Mouse (Mus musculus) hindbrain, embryonic 13.5 days (tissue): ENCODE results near the gene Nfia. TPM values are rescaled to one million over a fixed set of nuclear protein-coding genes. Genes with fewer than 3 reads are reported as not detected.

Experiments
- ATAC-seq: fragments of 200-750 bp; cut with Nextera tagmentation; 2 replicates; pipeline ENCODE4 v1.8.0; 2017; ENCODE audit warnings: moderate TSS enrichment; ENCODE audit not compliant: low FRiP score
- H3K27ac ChIP-seq: fragments of 300-500 bp; sonication (generic); 2 replicates; pipeline ENCODE4 v1.5.1; 2015; ENCODE audit warnings: inconsistent platforms, mild to moderate bottlenecking, moderate library complexity
- H3K27me3 ChIP-seq: fragments of 300-500 bp; sonication (generic); 2 replicates; pipeline ENCODE4 v1.6.1; 2015; ENCODE audit warnings: mild to moderate bottlenecking, inconsistent platforms
- H3K36me3 ChIP-seq: fragments of 300-500 bp; sonication (generic); 2 replicates; pipeline ENCODE4 v1.6.1; 2015; ENCODE audit warnings: mild to moderate bottlenecking, inconsistent platforms
- H3K4me1 ChIP-seq: fragments of 300-500 bp; sonication (generic); replicated peaks from 2 replicates; pipeline ENCODE4 v1.6.1; 2015; ENCODE audit warnings: inconsistent platforms
- H3K4me2 ChIP-seq: fragments of 300-500 bp; sonication (generic); 2 replicates; pipeline ENCODE4 v1.6.1; 2015; ENCODE audit warnings: inconsistent platforms, mild to moderate bottlenecking, moderate library complexity
- H3K4me3 ChIP-seq: fragments of 300-500 bp; sonication (generic); 2 replicates; pipeline ENCODE4 v1.5.1; 2015; ENCODE audit warnings: mild to moderate bottlenecking, inconsistent platforms
- H3K9ac ChIP-seq: fragments of 300-500 bp; sonication (generic); 2 replicates; pipeline ENCODE4 v1.6.1; 2015; ENCODE audit warnings: mild to moderate bottlenecking, inconsistent platforms
- H3K9me3 ChIP-seq: fragments of 300-500 bp; sonication (generic); 2 replicates; pipeline ENCODE4 v1.6.1; 2016; ENCODE audit warnings: inconsistent platforms
- WGBS: fragments of 180-500 bp; shearing (Covaris S2); methylation state at CpG from one replicate; pipeline ENCODE4 v1.1.7; 2015; 5-methylcytosine and 5-hydroxymethylcytosine counted together
- polyA plus RNA-seq: library from polyadenylated mRNA; unstranded; fragments of >200 nt; fragmentation: Nextera tagmentation; extraction: Ambion mirVana; gene quantifications from 2 replicates; pipeline ENCODE4 v1.2.1, GENCODE M21; 2015

Gene Nfia
- polyA plus RNA-seq, 1 experiment from 2014 or later, result 53.2 TPM

DNA sequence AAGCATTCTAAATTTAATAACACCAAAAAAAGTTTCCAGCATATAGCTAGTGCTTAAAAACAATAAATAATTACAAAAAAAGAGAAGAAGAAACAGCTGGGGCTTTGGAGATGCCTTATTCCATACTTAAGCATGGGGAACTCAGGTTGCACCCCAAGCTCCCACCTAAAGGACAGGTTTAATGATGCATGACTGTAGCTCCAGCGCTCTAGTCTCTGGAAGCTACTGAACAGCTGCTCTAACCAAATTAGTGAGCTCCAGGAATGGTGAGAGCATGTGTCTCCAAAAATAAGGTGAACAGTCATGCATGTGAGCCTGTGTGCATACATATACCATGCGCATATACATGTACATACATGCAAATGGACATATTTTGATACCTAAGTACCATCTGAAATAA is 200.5 kb downstream of the Nfia start:
- Histone ChIP-seq H3K27ac (no peak overlapping the region), H3K4me2 (no peak overlapping the region), H3K4me1 (peaks cover 11% of the 10 kb centered on the region; the same call in 1 of the 2 replicates), H3K9ac (no peak overlapping the region), H3K36me3 (no peaks in the 10 kb centered on the region), H3K4me3 (no peak overlapping the region), H3K9me3 (no peaks in the 10 kb centered on the region), H3K27me3 (no peaks in the 10 kb centered on the region)
- WGBS, result 82% methylated on average over 2 of the region's 2 CpGs
- no peak for ATAC-seq

DNA sequence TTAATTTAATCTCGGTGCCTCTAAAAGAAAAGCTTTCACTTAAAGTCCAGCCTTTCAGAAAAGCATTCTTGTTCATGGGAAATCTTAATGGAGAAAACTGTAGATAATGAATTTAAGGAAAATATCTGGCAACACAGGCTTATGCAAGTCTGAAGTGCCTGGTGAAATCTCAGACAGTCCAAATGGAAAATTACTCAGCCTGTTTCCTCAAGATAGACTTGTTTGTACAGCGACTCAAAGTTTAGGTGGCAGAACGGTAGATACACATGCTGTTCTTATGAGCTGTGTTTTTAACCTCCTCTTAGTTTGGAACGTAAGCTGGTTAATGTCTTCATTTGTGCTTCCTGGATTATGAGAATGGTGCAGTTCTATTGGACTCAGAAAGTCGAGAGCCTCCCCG is 201.5 kb downstream of the Nfia start:
- Histone ChIP-seq H3K9me3 (no peaks in the 10 kb centered on the region), H3K9ac (no peak overlapping the region), H3K27ac (no peak overlapping the region), H3K27me3 (no peaks in the 10 kb centered on the region), H3K4me3 (no peak overlapping the region), H3K36me3 (no peaks in the 10 kb centered on the region), H3K4me1 (peaks cover 11% of the 10 kb centered on the region; the same call in 1 of the 2 replicates), H3K4me2 (no peak overlapping the region)
- 89% methylated on average over 6 of the region's 6 CpGs for WGBS
- ATAC-seq, result no peak

DNA sequence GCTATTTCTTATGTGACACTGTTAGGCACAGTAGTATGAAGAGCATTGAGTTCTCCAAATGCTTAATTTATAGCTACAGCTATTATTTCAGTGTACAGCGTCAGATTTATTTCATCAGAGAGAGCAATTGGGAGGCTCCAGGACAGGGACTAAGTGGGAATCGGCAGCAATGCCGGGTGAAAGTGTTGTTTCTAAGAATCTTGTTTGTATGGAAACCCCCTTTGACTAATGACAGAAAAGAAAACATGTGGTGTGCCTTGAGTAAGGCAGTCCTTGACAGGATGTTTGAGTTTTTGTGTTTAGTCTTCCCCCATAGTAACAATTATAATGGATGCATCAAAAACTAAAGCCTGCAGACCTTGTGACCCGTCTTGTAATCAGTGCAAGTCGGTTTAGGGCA is 204.4 kb downstream of the Nfia start:
- Histone ChIP-seq H3K27me3 (no peaks in the 10 kb centered on the region), H3K36me3 (no peaks in the 10 kb centered on the region), H3K4me3 (no peak overlapping the region), H3K4me1 (peaks cover 13% of the 10 kb centered on the region; the same call in 1 of the 2 replicates), H3K4me2 (no peak overlapping the region), H3K9ac (no peak overlapping the region), H3K27ac (no peak overlapping the region), H3K9me3 (no peaks in the 10 kb centered on the region)
- WGBS, result 70% methylated on average over 5 of the region's 5 CpGs
- ATAC-seq, result no peak

- WGBS, result 88% methylated on average over 2 of the region's 2 CpGs
Observed at GRCm38 (mm10) chr4:97984361-97984760, 211.8 kb downstream of the Nfia start.

GRCm38 (mm10) chr4:97986056-97986734 is 213.7 kb downstream of the Nfia start:
- Histone ChIP-seq H3K9me3 (no peaks in the 10 kb centered on the region), H3K4me3 (no peak overlapping the region), H3K36me3 (no peaks in the 10 kb centered on the region), H3K27me3 (no peaks in the 10 kb centered on the region), H3K4me1 (peaks cover 12% of the 10 kb centered on the region; the same call in 1 of the 2 replicates), H3K4me2 (no peak overlapping the region), H3K27ac (no peak overlapping the region), H3K9ac (no peak overlapping the region)
- WGBS, result 97% methylated on average over 1 of the region's 1 CpGs
- no peak for ATAC-seq

More at GRCm38 (mm10) chr4:97984361-97984760, 211.8 kb downstream of the Nfia start:
- H3K9ac ChIP-seq, result no peak overlapping the region
- H3K4me3 ChIP-seq, result no peak overlapping the region
- no peaks in the 10 kb centered on the region for H3K36me3 ChIP-seq
- H3K27ac ChIP-seq, result no peak overlapping the region
- ATAC-seq, result no peak
- no peaks in the 10 kb centered on the region for H3K9me3 ChIP-seq
- H3K4me1 ChIP-seq, result peaks cover 12% of the 10 kb centered on the region; the same call in 1 of the 2 replicates
- no peak overlapping the region for H3K4me2 ChIP-seq
- no peaks in the 10 kb centered on the region for H3K27me3 ChIP-seq

DNA sequence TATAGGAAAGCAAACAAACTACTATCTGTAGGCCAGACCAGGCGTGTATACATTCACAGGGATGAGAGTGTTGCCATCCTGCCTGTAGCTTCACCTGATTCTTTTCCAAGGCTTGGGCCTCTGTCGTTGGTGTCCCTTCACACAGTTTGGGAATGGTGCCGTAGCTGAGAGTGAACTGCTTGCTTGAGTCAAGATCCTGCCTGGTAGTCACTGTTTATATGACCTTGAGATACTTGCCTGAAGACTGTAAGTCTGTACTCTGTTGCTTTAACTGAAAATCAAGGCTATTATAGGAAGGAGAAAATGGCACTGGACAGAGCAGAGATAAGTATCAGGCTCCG is 214.2 kb downstream of the Nfia start:
- Histone ChIP-seq H3K27me3 (no peaks in the 10 kb centered on the region), H3K4me1 (peaks cover 11% of the 10 kb centered on the region; the same call in 1 of the 2 replicates), H3K9ac (no peak overlapping the region), H3K4me2 (no peak overlapping the region), H3K27ac (no peak overlapping the region), H3K36me3 (no peaks in the 10 kb centered on the region), H3K4me3 (no peak overlapping the region), H3K9me3 (no peaks in the 10 kb centered on the region)
- WGBS, result 90% methylated on average over 4 of the region's 4 CpGs
- ATAC-seq, result no peak

- Histone ChIP-seq H3K27ac (no peak overlapping the region), H3K36me3 (no peaks in the 10 kb centered on the region), H3K4me3 (no peak overlapping the region), H3K9ac (no peak overlapping the region), H3K27me3 (no peaks in the 10 kb centered on the region), H3K4me2 (no peak overlapping the region), H3K9me3 (no peaks in the 10 kb centered on the region), H3K4me1 (peaks cover 7% of the 10 kb centered on the region)
- ATAC-seq, result no peak
- 52% methylated on average over 5 of the region's 5 CpGs for WGBS
Observed at GRCm38 (mm10) chr4:97988703-97989102, 216.2 kb downstream of the Nfia start.

- Histone ChIP-seq H3K9me3 (no peaks in the 10 kb centered on the region), H3K4me2 (no peak overlapping the region), H3K9ac (no peak overlapping the region), H3K4me3 (no peak overlapping the region), H3K4me1 (peaks cover 7% of the 10 kb centered on the region), H3K36me3 (no peaks in the 10 kb centered on the region), H3K27ac (no peak overlapping the region), H3K27me3 (no peaks in the 10 kb centered on the region)
- no peak for ATAC-seq
- WGBS, result 74% methylated on average over 5 of the region's 5 CpGs
Observed at GRCm38 (mm10) chr4:97990431-97990830, 217.9 kb downstream of the Nfia start.

DNA sequence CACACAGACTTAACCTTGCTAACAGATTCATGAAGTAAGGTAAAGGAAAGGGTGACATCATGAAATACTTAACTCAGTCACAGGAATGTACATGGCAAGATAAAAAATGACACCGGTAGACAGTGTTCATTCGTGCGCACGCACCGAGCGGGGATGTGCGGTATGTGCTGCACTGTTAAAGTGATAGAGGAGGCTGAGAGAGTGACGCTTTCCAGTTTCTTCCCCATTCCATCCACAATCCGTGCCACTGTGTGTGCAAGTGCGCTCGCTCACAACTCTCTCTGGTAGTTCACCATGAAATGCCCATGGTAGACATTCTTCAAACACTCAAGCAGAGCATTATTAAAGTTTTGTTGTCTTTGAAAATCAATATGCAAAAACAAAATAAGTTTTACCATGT is 218.9 kb downstream of the Nfia start:
- Histone ChIP-seq H3K27ac (no peak overlapping the region), H3K4me2 (no peak overlapping the region), H3K9ac (no peak overlapping the region), H3K27me3 (no peaks in the 10 kb centered on the region), H3K9me3 (no peaks in the 10 kb centered on the region), H3K4me3 (no peak overlapping the region), H3K4me1 (peaks cover 9% of the 10 kb centered on the region), H3K36me3 (no peaks in the 10 kb centered on the region)
- 69% methylated on average over 11 of the region's 11 CpGs for WGBS
- ATAC-seq, result peak; percentile 43; the same call in 1 of the 2 replicates

DNA sequence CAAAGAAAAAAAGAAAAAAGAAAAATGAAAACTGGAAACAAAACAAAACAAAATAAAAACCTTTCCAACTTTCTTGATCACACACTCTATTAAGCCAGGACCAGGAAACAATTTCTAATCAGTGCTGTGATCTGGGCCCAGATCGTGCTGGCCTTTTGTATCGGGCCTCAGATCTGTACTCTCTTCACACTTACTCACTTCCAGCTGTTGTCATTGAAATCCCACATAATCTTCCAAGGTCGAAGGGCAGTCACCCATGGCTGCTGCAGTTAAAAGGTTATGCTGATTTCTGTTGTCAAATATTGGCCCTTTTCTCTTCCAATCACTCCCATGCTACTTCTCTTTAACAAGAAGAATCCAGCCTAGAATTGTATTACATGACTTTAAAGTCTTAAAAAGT is 219.3 kb downstream of the Nfia start:
- H3K4me2 ChIP-seq, result no peak overlapping the region

GRCm38 (mm10) chr4:97995911-97996712 is 223.6 kb downstream of the Nfia start:
- no peak for ATAC-seq
- Histone ChIP-seq H3K9me3 (no peaks in the 10 kb centered on the region), H3K27ac (peak overlapping the region; percentile 56; the same call in 1 of the 2 replicates), H3K4me2 (no peak overlapping the region), H3K9ac (no peak overlapping the region), H3K27me3 (no peaks in the 10 kb centered on the region), H3K4me1 (peaks cover 6% of the 10 kb centered on the region), H3K4me3 (no peak overlapping the region), H3K36me3 (no peaks in the 10 kb centered on the region)
- WGBS, result 82% methylated on average over 8 of the region's 8 CpGs

More for the DNA sequence above, 219.3 kb downstream of the Nfia start:
- H3K36me3 ChIP-seq, result no peaks in the 10 kb centered on the region
- no peak overlapping the region for H3K9ac ChIP-seq
- 21% methylated on average over 3 of the region's 3 CpGs for WGBS
- no peaks in the 10 kb centered on the region for H3K9me3 ChIP-seq
- no peaks in the 10 kb centered on the region for H3K27me3 ChIP-seq
- peaks cover 13% of the 10 kb centered on the region for H3K4me1 ChIP-seq
- ATAC-seq, result no peak
- no peak overlapping the region for H3K27ac ChIP-seq
- no peak overlapping the region for H3K4me3 ChIP-seq

- H3K4me2 ChIP-seq, result no peak overlapping the region
- H3K36me3 ChIP-seq, result no peaks in the 10 kb centered on the region; the same call in 1 of the 2 replicates
- H3K27ac ChIP-seq, result 0 out of 2 replicates have a peak overlapping the region, but pooled peaks have one; percentile 56
- H3K4me1 ChIP-seq, result peaks cover 15% of the 10 kb centered on the region
- H3K4me3 ChIP-seq, result no peak overlapping the region
- no peak overlapping the region for H3K9ac ChIP-seq
- no peaks in the 10 kb centered on the region for H3K27me3 ChIP-seq
- no peaks in the 10 kb centered on the region for H3K9me3 ChIP-seq
- no peak for ATAC-seq
- 75% methylated on average over 11 of the region's 11 CpGs for WGBS
Observed at GRCm38 (mm10) chr4:97997151-97997817, 224.8 kb downstream of the Nfia start.
